Mouse (Mus musculus) testis, adult 2 months (tissue): ENCODE measurements around the gene Cdh18. TPM values are rescaled to one million over a fixed set of nuclear protein-coding genes. Genes with fewer than 3 reads are reported as not detected.
"Not testable (repeated sequence)": the region's sequence is repeated elsewhere in the genome, so short reads cannot be mapped to it uniquely, and the experiment has no call there.

Source experiments
- H3K27ac ChIP-seq: fragments of 200-500 bp; 2 replicates; pipeline ENCODE4 v1.5.1; 2012; ENCODE audit warnings: low read depth, low read length; ENCODE audit not compliant: control insufficient read depth, insufficient read depth
- H3K27me3 ChIP-seq: fragments of 200-500 bp; 2 replicates; pipeline ENCODE4 v1.6.1; 2012; ENCODE audit warnings: mild to moderate bottlenecking, low read length, moderate library complexity; ENCODE audit not compliant: control insufficient read depth, insufficient read depth
- H3K36me3 ChIP-seq: fragments of 200-500 bp; 2 replicates; pipeline ENCODE4 v1.6.1; 2012; ENCODE audit warnings: mild to moderate bottlenecking, low read length; ENCODE audit not compliant: control insufficient read depth, insufficient read depth
- H3K4me1 ChIP-seq: fragments of 200-500 bp; 2 replicates; pipeline ENCODE4 v1.6.1; 2012; ENCODE audit warnings: low read length; ENCODE audit not compliant: control insufficient read depth, insufficient read depth
- H3K4me3 ChIP-seq: fragments of 200-500 bp; 2 replicates; pipeline ENCODE4 v1.5.1; 2012; ENCODE audit warnings: low read depth, mild to moderate bottlenecking, low read length, moderate library complexity, mixed read lengths; ENCODE audit not compliant: control insufficient read depth
- CTCF ChIP-seq: fragments of 200-500 bp; IDR thresholded peaks from 2 replicates; pipeline ENCODE4 v1.5.1; 2012; ENCODE audit warnings: low read depth, mild to moderate bottlenecking, inconsistent platforms, low read length, moderate library complexity; ENCODE audit not compliant: control insufficient read depth, insufficient read depth, insufficient replicate concordance
- POLR2A ChIP-seq: fragments of 200-500 bp; IDR thresholded peaks from 2 replicates; pipeline ENCODE4 v1.6.1; 2012; ENCODE audit warnings: low read depth, mild to moderate bottlenecking, inconsistent platforms, low read length, moderate library complexity; ENCODE audit not compliant: control insufficient read depth
- polyA plus RNA-seq: library from polyadenylated mRNA; depleted of rRNA; stranded (reverse); fragments of >200 nt; gene quantifications from 2 replicates; pipeline ENCODE4 v1.2.3, GENCODE M21; 2012

The Cdh18 gene
- polyA plus RNA-seq, 1 experiment = 1.5 TPM

GRCm38 (mm10) chr15:23036208-23037065 lies 487.6 kb downstream of the Cdh18 start:
- Histone ChIP-seq H3K36me3 (no peaks in the 10 kb centered on the region), H3K27ac (no peak overlapping the region), H3K4me1 (peaks cover 3% of the 10 kb centered on the region; the same call in 1 of the 2 replicates), H3K4me3 (peak overlapping the region; percentile 25), H3K27me3 (no peaks in the 10 kb centered on the region)
- TF ChIP-seq CTCF = no peak
- TF ChIP-seq POLR2A = no peak

- no peaks in the 10 kb centered on the region for H3K36me3 ChIP-seq
- H3K4me1 ChIP-seq = peaks cover 3% of the 10 kb centered on the region; the same call in 1 of the 2 replicates
- no peaks in the 10 kb centered on the region for H3K27me3 ChIP-seq
- H3K4me3 ChIP-seq = no peak overlapping the region
- TF ChIP-seq CTCF = no peak
- no peak for TF ChIP-seq POLR2A
- H3K27ac ChIP-seq = no peak overlapping the region
Observed at GRCm38 (mm10) chr15:23037561-23037960, 488.7 kb downstream of the Cdh18 start.

- Histone ChIP-seq H3K4me3 (no peak overlapping the region), H3K36me3 (no peaks in the 10 kb centered on the region), H3K27me3 (no peaks in the 10 kb centered on the region), H3K27ac (no peak overlapping the region), H3K4me1 (no peaks in the 10 kb centered on the region)
- no peak for TF ChIP-seq CTCF
- no peak for TF ChIP-seq POLR2A
Observed at GRCm38 (mm10) chr15:23046127-23046785, 497.4 kb downstream of the Cdh18 start.

- H3K27me3 ChIP-seq = no peaks in the 10 kb centered on the region
- no peak for TF ChIP-seq CTCF
- TF ChIP-seq POLR2A = no peak
- H3K27ac ChIP-seq = no peak overlapping the region
- no peaks in the 10 kb centered on the region for H3K4me1 ChIP-seq
- H3K36me3 ChIP-seq = no peaks in the 10 kb centered on the region
- H3K4me3 ChIP-seq = no peak overlapping the region
Observed at GRCm38 (mm10) chr15:23052006-23052405, 503.2 kb downstream of the Cdh18 start.

GRCm38 (mm10) chr15:23085326-23085725 lies 536.5 kb downstream of the Cdh18 start:
- not testable (repeated sequence) for H3K36me3 ChIP-seq, H3K4me1 ChIP-seq, H3K27ac ChIP-seq, H3K4me3 ChIP-seq, H3K27me3 ChIP-seq

GRCm38 (mm10) chr15:23087535-23087934 lies 538.7 kb downstream of the Cdh18 start:
- Histone ChIP-seq H3K36me3 (no peaks in the 10 kb centered on the region), H3K27ac (no peak overlapping the region), H3K4me1 (no peaks in the 10 kb centered on the region), H3K4me3 (no peak overlapping the region), H3K27me3 (no peaks in the 10 kb centered on the region)
- TF ChIP-seq CTCF (no peak), POLR2A (no peak)

- Histone ChIP-seq H3K27me3 (no peaks in the 10 kb centered on the region), H3K27ac (no peak overlapping the region), H3K36me3 (no peaks in the 10 kb centered on the region), H3K4me3 (no peak overlapping the region), H3K4me1 (no peaks in the 10 kb centered on the region)
- TF ChIP-seq CTCF (no peak), POLR2A (no peak)
Observed at GRCm38 (mm10) chr15:23096601-23097000, 547.8 kb downstream of the Cdh18 start.
